Mouse (Mus musculus) embryonic fibroblast, embryonic 13.5 days (primary cell): ENCODE results near the gene Sppl2a. TPM values are rescaled to one million over a fixed set of nuclear protein-coding genes. Genes with fewer than 3 reads are reported as not detected.

Source experiments
- H3K27ac ChIP-seq: 2 replicates; pipeline ENCODE4 v1.5.1; 2012; ENCODE audit warnings: low read length, control low read depth, inconsistent platforms; ENCODE audit not compliant: insufficient read depth
- H3K4me1 ChIP-seq: 2 replicates; pipeline ENCODE4 v1.6.1; 2011; ENCODE audit warnings: low read length; ENCODE audit not compliant: control insufficient read depth, insufficient read depth
- H3K4me3 ChIP-seq: 2 replicates; pipeline ENCODE4 v1.5.1; 2011; ENCODE audit warnings: mild to moderate bottlenecking, control low read depth, low read length; ENCODE audit not compliant: insufficient read depth
- CTCF ChIP-seq: IDR thresholded peaks from 2 replicates; pipeline ENCODE4 v1.5.1; 2011; ENCODE audit warnings: mild to moderate bottlenecking, control low read depth, low read length, moderate library complexity, borderline replicate concordance; ENCODE audit not compliant: insufficient read depth
- POLR2A ChIP-seq: IDR thresholded peaks from 2 replicates; pipeline ENCODE4 v1.6.1; 2011; ENCODE audit warnings: low read depth, mild to moderate bottlenecking, control low read depth, low read length, moderate library complexity
- polyA plus RNA-seq: library from polyadenylated mRNA; stranded (reverse); fragments of >200 nt; gene quantifications from 2 replicates; pipeline ENCODE4 v1.2.4, GENCODE M21; 2011; ENCODE audit warnings: low read depth; ENCODE audit not compliant: missing spikeins, insufficient read length

Gene Sppl2a
- polyA plus RNA-seq, 1 experiment: 85.4 TPM

DNA sequence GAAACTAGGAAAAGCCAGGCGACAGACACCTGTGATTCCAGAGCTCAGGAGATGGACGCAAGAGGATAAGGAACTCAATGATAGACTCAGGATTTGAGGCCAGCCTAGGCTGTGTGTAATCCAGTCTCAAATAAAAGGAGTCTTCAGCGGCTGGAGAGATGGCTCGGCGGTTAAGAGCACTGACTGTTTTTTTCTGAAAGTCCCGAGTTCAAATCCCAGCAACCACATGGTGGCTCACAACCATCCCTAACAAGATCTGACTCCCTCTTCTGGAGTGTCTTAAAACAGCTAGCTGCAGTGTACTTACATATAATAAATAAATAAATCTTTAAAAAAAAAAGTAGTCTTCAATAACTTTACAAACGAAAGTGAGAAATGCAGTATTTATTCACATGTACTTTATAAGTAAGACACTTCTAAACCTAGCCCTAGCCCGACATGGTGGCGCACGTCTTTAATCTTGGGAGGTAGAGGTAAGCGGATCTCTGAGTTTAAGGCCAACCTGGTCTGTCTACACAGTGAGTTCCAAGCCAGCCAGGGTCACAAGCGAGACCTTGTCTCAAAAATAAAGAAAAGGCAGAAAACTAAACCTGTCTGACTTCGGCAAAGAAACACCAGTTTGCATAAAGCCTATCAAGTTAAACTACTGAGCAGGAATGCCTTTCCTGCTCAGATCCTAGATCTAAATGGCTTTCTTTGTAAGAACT is 58.1 kb downstream of the Sppl2a start:
- peak overlapping the region; percentile 86 for H3K4me3 ChIP-seq
- H3K4me1 ChIP-seq: no peaks in the 10 kb centered on the region
- H3K27ac ChIP-seq: peak overlapping the region; percentile 90
- TF ChIP-seq CTCF: no peak
- no peak for TF ChIP-seq POLR2A

- Histone ChIP-seq H3K4me3 (no peak overlapping the region), H3K27ac (no peak overlapping the region), H3K4me1 (no peaks in the 10 kb centered on the region; the same call in 1 of the 2 replicates)
- TF ChIP-seq CTCF: no peak
- TF ChIP-seq POLR2A: no peak
Measured at GRCm38 (mm10) chr2:126866301-126866700, 66.7 kb downstream of the Sppl2a start.

- Histone ChIP-seq H3K27ac (no peak overlapping the region), H3K4me1 (no peaks in the 10 kb centered on the region; the same call in 1 of the 2 replicates), H3K4me3 (no peak overlapping the region)
- no peak for TF ChIP-seq POLR2A
- TF ChIP-seq CTCF: no peak
Measured at GRCm38 (mm10) chr2:126865501-126866199, 67.4 kb downstream of the Sppl2a start.

DNA sequence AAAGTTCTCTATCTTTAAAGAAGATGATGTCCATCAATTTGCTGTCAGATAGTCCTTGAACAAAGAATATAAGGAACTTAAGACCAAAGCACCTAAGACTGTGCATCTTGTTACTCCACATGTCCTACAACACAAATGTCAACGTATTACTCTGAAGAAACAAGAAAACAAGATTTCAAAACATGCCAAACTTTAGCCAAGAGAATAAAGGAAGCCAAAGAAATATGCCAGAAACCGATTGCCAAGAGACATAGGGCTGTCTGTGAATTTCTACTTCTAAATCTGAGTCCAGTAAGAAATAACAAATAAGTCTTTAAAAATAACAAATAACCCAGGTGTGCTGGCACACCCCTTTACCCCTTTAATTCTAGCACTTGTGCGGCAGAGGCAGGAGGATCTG is 68.0 kb downstream of the Sppl2a start:
- TF ChIP-seq CTCF (no peak), POLR2A (no peak)
- H3K27ac ChIP-seq: no peak overlapping the region
- no peak overlapping the region for H3K4me3 ChIP-seq
- no peaks in the 10 kb centered on the region; the same call in 1 of the 2 replicates for H3K4me1 ChIP-seq

DNA sequence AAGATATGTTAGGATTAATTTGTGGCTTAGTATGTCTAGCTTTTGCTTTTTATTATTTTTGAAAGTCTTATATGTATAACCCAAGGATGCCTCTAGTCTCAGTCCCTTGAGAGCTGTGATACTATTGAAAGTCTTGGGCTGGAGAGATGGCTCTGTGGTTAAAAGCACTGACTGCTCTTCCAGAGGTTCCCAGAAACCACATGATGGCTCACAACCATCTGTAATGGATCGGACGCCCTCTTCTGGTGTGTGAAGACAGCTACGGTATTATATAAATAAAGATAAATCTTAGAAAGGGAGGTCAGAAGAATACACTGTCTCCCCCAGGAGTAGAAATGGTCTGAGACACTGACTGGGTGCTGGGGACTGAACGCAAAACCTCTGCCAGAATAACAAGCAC is 88.3 kb downstream of the Sppl2a start:
- Histone ChIP-seq H3K4me3 (no peak overlapping the region), H3K27ac (no peak overlapping the region), H3K4me1 (no peaks in the 10 kb centered on the region; the same call in 1 of the 2 replicates)
- TF ChIP-seq CTCF: no peak
- TF ChIP-seq POLR2A: no peak

Other genes starting within 250 kb of the Sppl2a start
- 59.9 and 69.7 TPM in 2 replicates for gene Usp8, start 225.9 kb downstream of the Sppl2a start, polyA plus RNA-seq
- gene Usp50, start 149.8 kb downstream of the Sppl2a start, polyA plus RNA-seq: 4.8 and 6.0 TPM in 2 replicates
- gene Trpm7, start 57.0 kb downstream of the Sppl2a start, polyA plus RNA-seq: 74.7 and 82.0 TPM in 2 replicates
- 16.0 and 16.9 TPM in 2 replicates for gene Ap4e1, start 75.5 kb upstream of the Sppl2a start, polyA plus RNA-seq
- gene Blvra, start 137.4 kb upstream of the Sppl2a start, polyA plus RNA-seq: 26.6 and 27.7 TPM in 2 replicates
- gene Ncaph, start 200.7 kb upstream of the Sppl2a start, polyA plus RNA-seq: 25.7 and 38.2 TPM in 2 replicates
- gene Itpripl1, start 210.2 kb upstream of the Sppl2a start, polyA plus RNA-seq: 9.7 and 11.0 TPM in 2 replicates